Mouse (Mus musculus): ENCODE data around the gene Zic4.

Zic4 gene

GRCm38 (mm10) chr9:91364127-91364970 lies 2.1 kb downstream of the Zic4 start:
- DNase-seq, result no peak

- DNase-seq, result no peak
Measured at GRCm38 (mm10) chr9:91364971-91365501, 2.8 kb downstream of the Zic4 start.

GRCm38 (mm10) chr9:91365664-91366063 lies 3.5 kb downstream of the Zic4 start, which contains the start of gene Zic1:
Zic1 (minus strand) TSS chr9:91365810.
- DNase-seq, result no peak

- DNase-seq, result no peak
Measured at GRCm38 (mm10) chr9:91366226-91366998, 4.2 kb downstream of the Zic4 start.

- DNase-seq, result no peak
Measured at GRCm38 (mm10) chr9:91366999-91367811, 5.0 kb downstream of the Zic4 start.

GRCm38 (mm10) chr9:91368150-91368549 lies 5.9 kb downstream of the Zic4 start:
- no peak for DNase-seq

GRCm38 (mm10) chr9:91368946-91369292 lies 6.7 kb downstream of the Zic4 start:
- no peak for DNase-seq

GRCm38 (mm10) chr9:91369293-91369991 lies 7.2 kb downstream of the Zic4 start:
- no peak for DNase-seq

GRCm38 (mm10) chr9:91370191-91370708 lies 8.0 kb downstream of the Zic4 start:
- DNase-seq, result no peak

- no peak for DNase-seq
Measured at GRCm38 (mm10) chr9:91371011-91371410, 8.8 kb downstream of the Zic4 start.

GRCm38 (mm10) chr9:91371608-91372007 lies 9.4 kb downstream of the Zic4 start:
- DNase-seq, result no peak

GRCm38 (mm10) chr9:91373811-91374575 lies 11.8 kb downstream of the Zic4 start:
- DNase-seq, result no peak

- no peak for DNase-seq
Measured at GRCm38 (mm10) chr9:91374665-91375064, 12.5 kb downstream of the Zic4 start.

- DNase-seq, result no peak
Measured at GRCm38 (mm10) chr9:91377036-91377872, 15.0 kb downstream of the Zic4 start.

GRCm38 (mm10) chr9:91377873-91378150 lies 15.6 kb downstream of the Zic4 start:
- DNase-seq, result no peak

GRCm38 (mm10) chr9:91378411-91379299 lies 16.4 kb downstream of the Zic4 start:
- no peak for DNase-seq

- DNase-seq, result no peak
Measured at GRCm38 (mm10) chr9:91379300-91379635, 17.1 kb downstream of the Zic4 start.

GRCm38 (mm10) chr9:91379781-91380457 lies 17.7 kb downstream of the Zic4 start:
- DNase-seq, result no peak

- no peak for DNase-seq
Measured at GRCm38 (mm10) chr9:91380458-91380914, 18.3 kb downstream of the Zic4 start.

All from kidney, adult 18-20 months (tissue).